Mouse (Mus musculus) bone marrow, adult 2 months (tissue): ENCODE data around the gene Serinc3.

Experiments
- CTCF ChIP-seq: fragments of 200-500 bp; IDR thresholded peaks from 2 replicates; pipeline ENCODE4 v1.5.1; 2011; ENCODE audit warnings: low read length, control low read depth; ENCODE audit not compliant: control insufficient read depth, insufficient read depth
- POLR2A ChIP-seq: fragments of 200-500 bp; IDR thresholded peaks from 2 replicates; pipeline ENCODE4 v1.6.1; 2011; ENCODE audit warnings: low read depth, mild to moderate bottlenecking, control low read depth, low read length, borderline replicate concordance; ENCODE audit not compliant: control insufficient read depth

DNA sequence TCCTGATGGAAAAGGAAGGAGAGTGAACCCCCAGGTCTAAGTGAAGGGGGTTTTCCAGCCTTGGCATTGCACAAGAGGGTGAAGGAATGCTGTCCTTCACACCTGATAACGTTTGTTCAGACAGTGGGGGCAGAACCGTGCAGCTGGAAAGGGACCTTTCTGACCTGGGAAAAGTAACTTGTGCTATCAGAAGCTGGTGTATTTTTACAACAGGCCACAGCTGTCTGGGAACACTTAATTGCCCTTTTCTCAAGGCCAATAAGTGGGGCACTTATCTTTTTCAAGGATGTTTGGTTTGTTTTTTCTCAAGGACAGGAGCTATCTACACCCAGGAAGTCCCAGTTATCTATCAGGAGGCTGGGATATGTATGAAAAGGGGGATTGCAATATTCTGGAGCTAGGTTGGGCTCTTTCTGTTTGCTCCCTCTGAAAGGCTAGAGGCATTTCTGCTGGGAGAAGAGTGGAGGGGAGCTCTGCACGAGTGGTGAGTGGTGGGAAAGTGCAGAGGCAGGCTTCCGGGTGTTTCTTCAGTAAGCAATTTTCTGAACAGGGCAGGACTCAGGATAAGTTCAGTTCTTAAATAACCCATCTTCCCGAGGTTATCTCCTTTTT, 7.2 kb downstream of the Serinc3 start:
- TF ChIP-seq CTCF = no peak
- no peak for TF ChIP-seq POLR2A
